Mouse (Mus musculus): ENCODE measurements around the gene Fanci. TPM values are rescaled to one million over a fixed set of nuclear protein-coding genes. Genes with fewer than 3 reads are reported as not detected.

Gene Fanci
- polyA plus RNA-seq, 3 experiments from 2014 or later, result 3.2 to 8.4 (median 6.1) TPM

GRCm38 (mm10) chr7:79388671-79389206, 3.0 kb upstream of the Fanci start:
- no peak for ATAC-seq

- no peak for ATAC-seq
Measured at GRCm38 (mm10) chr7:79390141-79390708, 1.5 kb upstream of the Fanci start.

- no peak for ATAC-seq
Measured at GRCm38 (mm10) chr7:79391471-79391870, 258 bp upstream of the Fanci start.

GRCm38 (mm10) chr7:79392860-79393513, 1.3 kb downstream of the Fanci start:
- peak; percentile 53 for ATAC-seq

- no peak for ATAC-seq
Measured at GRCm38 (mm10) chr7:79393924-79394323, 2.2 kb downstream of the Fanci start.

GRCm38 (mm10) chr7:79394666-79395065, 2.9 kb downstream of the Fanci start:
- no peak for ATAC-seq

GRCm38 (mm10) chr7:79395186-79395585, 3.5 kb downstream of the Fanci start:
- no peak for ATAC-seq

- ATAC-seq, result no peak
Measured at GRCm38 (mm10) chr7:79397446-79397963, 5.8 kb downstream of the Fanci start.

- ATAC-seq, result no peak
Measured at GRCm38 (mm10) chr7:79398426-79398825, 6.7 kb downstream of the Fanci start.

- ATAC-seq, result no peak
Measured at GRCm38 (mm10) chr7:79398971-79399370, 7.2 kb downstream of the Fanci start.

GRCm38 (mm10) chr7:79400296-79400695, 8.6 kb downstream of the Fanci start:
- no peak for ATAC-seq

GRCm38 (mm10) chr7:79414449-79415375, 23.0 kb downstream of the Fanci start:
- no peak for ATAC-seq

- ATAC-seq, result peak; percentile 74
Measured at GRCm38 (mm10) chr7:79419950-79420349, 28.2 kb downstream of the Fanci start.

- ATAC-seq, result peak; percentile 32
Measured at GRCm38 (mm10) chr7:79422876-79423275, 31.1 kb downstream of the Fanci start.

- ATAC-seq, result no peak
Measured at GRCm38 (mm10) chr7:79425804-79426203, 34.1 kb downstream of the Fanci start.

GRCm38 (mm10) chr7:79428243-79428642, 36.5 kb downstream of the Fanci start:
- ATAC-seq, result no peak

- no peak for ATAC-seq
Measured at GRCm38 (mm10) chr7:79440035-79440434, 48.3 kb downstream of the Fanci start.

GRCm38 (mm10) chr7:79447048-79447447, 55.3 kb downstream of the Fanci start:
- ATAC-seq, result no peak

- peak; percentile 52 for ATAC-seq
Measured at GRCm38 (mm10) chr7:79447486-79447885, 55.8 kb downstream of the Fanci start.

- ATAC-seq, result no peak
Measured at GRCm38 (mm10) chr7:79461721-79462120, 70.0 kb downstream of the Fanci start.

GRCm38 (mm10) chr7:79463376-79464077, 71.8 kb downstream of the Fanci start:
- no peak for ATAC-seq

- no peak for ATAC-seq
Measured at GRCm38 (mm10) chr7:79464776-79465420, 73.2 kb downstream of the Fanci start.
